Mouse (Mus musculus) liver, embryonic 14.5 days (tissue): ENCODE results near the gene Amdhd2.

Experiments used
- CTCF ChIP-seq: IDR thresholded peaks from 2 replicates; pipeline ENCODE4 v1.5.1; 2016; ENCODE audit warnings: antibody characterized with exemption, low read depth, control low read depth
- EP300 ChIP-seq: IDR thresholded peaks from 2 replicates; pipeline ENCODE4 v1.6.1; 2016; ENCODE audit warnings: antibody characterized with exemption, low read depth

DNA sequence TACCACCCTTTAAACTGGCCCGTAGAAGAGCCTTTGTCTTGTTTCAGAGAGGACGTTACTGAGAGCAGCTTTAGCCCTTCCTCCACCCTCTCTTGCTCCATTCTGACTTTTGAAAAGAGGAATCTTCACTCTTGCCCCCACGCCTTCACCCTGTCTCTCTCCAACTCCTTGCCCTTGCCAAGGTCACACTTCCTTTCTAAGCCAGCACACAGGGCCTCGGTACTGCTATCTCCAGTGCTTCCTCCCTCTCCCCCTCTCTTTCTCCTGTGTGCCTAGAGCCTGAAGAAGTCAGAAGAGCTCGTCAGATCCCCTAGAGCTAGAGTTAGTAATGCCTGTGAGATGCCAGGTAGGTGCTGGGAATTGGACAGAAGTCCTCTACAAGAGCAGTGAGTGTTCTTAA lies 7.2 kb upstream of the Amdhd2 start:
- TF ChIP-seq CTCF (no peak), EP300 (no peak)
